Mouse (Mus musculus) thymus, postnatal 4 days (tissue): ENCODE measurements around the gene Rgr.
A peak's percentile ranks its signal among the peaks of the same experiment; 100 is the strongest.
"Not testable (repeated sequence)": the region's sequence is repeated elsewhere in the genome, so short reads cannot be mapped to it uniquely, and the experiment has no call there.

ENCODE experiments used
- DNase-seq: peaks from one replicate; pipeline ENCODE4 v3.0.0; 2021

Rgr gene

DNA sequence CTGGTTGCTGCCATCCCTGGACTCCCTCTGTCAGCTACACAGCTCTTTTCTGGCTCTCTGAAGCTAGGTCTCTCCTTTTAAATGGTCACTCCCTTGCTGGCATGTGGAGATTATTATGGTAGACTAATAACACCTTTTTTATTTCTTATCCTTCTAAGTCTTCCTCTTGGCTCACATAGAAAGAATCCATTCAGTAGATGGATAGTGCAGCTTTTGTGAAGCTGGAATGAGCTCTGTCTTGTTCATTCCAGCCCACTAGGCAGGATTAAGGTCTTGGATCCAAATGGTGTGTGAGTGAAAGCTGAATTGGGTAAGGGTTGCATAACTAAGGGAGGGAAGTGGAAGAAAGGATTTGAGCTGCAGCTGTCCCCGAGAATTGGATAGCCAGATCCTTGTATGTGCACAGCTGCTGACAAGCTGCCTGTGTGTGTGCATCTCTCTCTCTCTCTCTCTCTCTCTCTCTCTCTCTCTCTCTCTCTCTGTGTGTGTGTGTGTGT is at the start of gene Rgr:
Gene Rgr, minus strand, starts transcription at position 51 of the 497 bp plus-strand sequence.
- no peak for DNase-seq

GRCm38 (mm10) chr14:37097956-37098530 is 49.3 kb upstream of the Rgr start, which contains the start of gene Cdhr1:
Gene Cdhr1 (minus strand): TSS chr14:37098347.
- peak; percentile 8 for DNase-seq

- DNase-seq = no peak
These were observed 46.8 kb upstream of the Rgr start for GRCm38 (mm10) chr14:37095556-37095955.

- DNase-seq = no peak
These were observed 45.7 kb upstream of the Rgr start for GRCm38 (mm10) chr14:37094436-37094835.

DNA sequence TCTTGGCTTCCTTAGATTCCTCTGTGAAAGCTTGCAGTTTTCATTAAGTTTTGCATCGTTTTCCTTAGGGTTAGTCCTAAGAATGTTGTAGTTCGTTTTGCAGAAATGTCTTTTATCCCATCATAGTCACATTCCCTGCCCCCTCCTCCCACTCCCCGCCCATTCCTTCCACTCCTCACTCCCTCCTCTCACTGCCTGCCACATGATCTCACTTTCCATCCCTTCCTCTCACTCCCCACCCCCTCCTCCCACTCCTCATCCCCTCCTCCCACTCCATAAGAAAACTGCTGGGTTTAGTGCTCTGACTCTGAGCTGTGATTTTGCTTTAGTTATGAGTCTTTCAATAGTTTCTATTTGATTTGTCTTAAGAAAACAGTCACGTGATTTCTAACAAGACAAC is 35.0 kb upstream of the Rgr start:
- no peak for DNase-seq

GRCm38 (mm10) chr14:37080724-37081123 is 32.0 kb upstream of the Rgr start:
- no peak for DNase-seq

- DNase-seq = peak; percentile 68
These were observed 19.8 kb upstream of the Rgr start for GRCm38 (mm10) chr14:37068516-37068915.

- no peak for DNase-seq
These were observed 18.9 kb upstream of the Rgr start, which contains the start of gene Lrit2 for GRCm38 (mm10) chr14:37067629-37068028. Gene Lrit2 (plus strand): TSS chr14:37067929.

DNA sequence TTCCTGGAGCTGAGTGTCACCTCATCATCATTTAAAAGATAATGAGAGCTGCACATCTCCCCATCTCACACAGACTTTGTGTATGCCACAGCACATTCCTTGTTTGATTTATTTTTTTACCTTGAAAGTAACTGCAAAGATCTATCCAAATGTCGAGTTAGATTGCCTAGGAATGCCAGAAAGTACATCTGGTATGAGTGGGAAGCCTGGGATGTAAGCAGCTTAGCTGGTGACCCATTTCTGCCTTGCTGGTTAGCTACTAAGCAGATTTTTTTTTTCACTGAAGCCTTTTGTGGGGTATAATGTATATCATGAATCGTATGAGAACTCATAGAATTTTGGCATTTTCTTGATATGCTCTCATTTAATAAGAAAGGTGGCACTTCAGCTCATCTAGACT is 17.9 kb upstream of the Rgr start:
- DNase-seq = no peak

DNA sequence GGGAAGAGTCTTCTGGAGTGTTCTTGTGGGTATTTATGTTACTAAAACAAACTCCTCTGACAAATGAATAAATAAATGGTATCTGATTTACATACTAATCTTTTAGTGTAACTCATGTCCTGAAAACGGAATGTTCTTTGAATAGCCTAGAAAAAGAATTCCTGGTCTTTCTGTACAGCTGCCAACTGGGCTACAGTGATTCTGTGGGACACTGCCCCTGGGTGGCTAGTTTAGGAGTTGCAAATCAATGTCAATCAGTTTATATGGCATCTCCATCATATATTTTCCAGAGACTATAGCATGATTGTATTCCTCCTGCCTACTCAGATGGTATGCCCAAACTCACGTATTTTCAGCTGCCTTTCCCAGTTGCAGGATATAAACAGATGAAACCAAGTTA is 16.1 kb upstream of the Rgr start:
- DNase-seq = no peak

GRCm38 (mm10) chr14:37034432-37034831 is 14.3 kb downstream of the Rgr start:
- DNase-seq = no peak

DNA sequence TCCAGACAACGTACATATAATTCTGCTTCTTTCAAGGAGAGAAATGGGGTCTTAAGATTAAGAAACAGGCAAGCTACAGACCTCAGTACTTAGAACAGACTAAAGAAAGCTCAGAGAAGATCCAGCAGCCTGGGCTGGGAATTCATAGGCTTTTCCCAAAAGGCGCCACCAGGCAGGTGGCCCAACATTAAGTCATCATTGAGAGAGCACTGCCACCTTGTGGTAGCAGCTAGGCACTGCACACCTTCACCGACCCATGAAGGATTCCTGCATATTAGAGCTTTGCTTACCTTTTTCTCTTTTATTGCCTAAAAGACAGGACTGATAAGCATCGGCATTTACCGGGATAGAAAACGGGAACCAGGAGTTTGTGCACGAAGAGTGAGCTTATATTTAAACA is 15.5 kb downstream of the Rgr start:
- DNase-seq = peak; percentile 68

GRCm38 (mm10) chr14:37032481-37033104 is 16.2 kb downstream of the Rgr start:
- no peak for DNase-seq

DNA sequence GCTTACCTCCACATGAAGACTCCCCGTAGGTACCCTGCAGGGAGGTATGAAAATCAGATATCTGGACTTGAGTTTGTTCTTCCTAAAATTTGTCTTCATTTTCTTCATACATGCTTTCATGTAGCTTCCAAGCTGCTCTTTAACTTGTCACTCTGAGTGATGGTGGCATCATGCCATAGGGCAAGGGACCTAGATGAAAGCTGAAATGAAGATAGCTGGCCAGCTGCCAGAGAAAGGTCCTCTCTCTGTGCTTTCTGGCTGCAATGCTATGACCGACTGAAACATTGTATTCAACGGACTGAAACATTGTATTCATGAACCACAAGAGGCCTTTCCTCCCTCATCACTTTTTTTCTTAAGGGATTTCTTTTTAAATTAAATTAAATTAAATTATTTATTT is 20.2 kb downstream of the Rgr start:
- no peak for DNase-seq

- no peak for DNase-seq
These were observed 20.8 kb downstream of the Rgr start for GRCm38 (mm10) chr14:37027951-37028350.

DNA sequence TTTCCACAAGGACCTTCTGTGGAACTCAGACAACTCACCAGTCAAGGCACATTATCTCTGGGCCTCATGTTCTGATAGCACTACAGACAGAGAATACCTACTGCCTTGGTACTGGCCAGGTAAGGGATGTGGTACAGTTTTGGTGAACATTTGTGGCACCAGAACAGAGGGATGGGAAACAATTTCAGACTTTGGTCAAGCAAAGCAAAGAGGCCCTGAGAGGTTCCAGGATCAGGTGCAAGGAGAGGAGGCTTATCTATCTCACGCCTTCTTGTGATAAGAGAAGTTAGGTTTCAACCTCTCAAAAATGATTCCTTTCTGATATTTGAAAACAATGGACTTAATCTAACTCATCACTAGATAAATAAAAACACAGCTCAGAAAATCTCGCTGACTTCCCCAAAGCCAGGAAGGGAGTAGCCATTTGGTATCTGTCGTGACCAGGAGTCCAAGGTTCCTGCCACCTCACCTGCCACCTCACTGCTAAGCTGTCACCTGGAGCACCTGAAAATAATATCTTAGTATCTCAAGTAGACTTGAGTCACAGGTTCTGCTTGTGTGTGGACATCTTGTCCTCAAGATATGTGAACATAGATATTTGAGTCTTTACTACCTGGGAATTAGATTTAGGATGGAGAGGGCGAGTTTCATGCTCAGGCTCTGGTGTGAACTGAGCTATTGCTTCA is 21.4 kb downstream of the Rgr start:
- no peak for DNase-seq

GRCm38 (mm10) chr14:37015894-37016293 is 32.9 kb downstream of the Rgr start:
- peak; percentile 23 for DNase-seq

DNA sequence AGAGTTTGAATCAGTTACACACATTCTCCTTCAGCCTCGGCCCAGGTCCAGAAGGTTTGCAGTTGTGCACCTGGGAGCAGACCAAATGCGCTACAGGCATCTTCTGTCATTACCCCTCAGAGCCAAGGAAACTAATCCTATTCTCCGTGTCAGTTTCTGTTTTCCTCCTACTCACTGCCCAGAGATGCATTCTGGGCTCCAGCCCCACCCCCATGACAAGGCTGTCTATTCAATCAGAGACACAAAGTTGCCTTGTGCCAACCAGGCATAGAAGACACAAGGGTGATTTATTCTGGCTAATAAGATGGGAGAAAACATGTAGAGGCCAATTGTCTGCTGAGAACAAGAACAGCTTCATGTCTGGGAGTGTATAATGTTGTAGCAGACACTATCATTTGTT is 35.1 kb downstream of the Rgr start:
- DNase-seq = no peak

- DNase-seq = no peak
These were observed 39.1 kb downstream of the Rgr start for GRCm38 (mm10) chr14:37009686-37010085.

GRCm38 (mm10) chr14:37006489-37006888 is 42.3 kb downstream of the Rgr start:
- no peak for DNase-seq

DNA sequence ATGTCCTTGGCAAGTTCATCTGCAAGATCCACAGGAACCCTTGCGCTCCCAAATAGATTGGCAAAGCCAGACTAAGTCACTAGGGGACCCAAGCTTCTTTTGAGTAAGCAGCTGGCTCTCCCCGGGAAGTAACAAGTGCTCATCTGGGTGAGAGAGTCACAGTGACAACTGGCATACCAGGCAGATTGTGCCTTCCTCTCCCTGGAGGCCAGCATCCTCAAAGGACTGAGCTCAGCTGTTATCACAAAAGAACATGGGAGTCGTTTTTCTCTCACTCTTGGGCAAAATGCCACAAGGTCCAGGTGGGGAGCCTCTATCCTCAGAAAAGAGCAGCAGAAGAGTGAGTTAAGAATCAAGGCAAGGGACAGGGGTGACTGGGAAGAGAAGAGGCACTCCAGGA is 42.9 kb downstream of the Rgr start:
- DNase-seq = no peak

DNA sequence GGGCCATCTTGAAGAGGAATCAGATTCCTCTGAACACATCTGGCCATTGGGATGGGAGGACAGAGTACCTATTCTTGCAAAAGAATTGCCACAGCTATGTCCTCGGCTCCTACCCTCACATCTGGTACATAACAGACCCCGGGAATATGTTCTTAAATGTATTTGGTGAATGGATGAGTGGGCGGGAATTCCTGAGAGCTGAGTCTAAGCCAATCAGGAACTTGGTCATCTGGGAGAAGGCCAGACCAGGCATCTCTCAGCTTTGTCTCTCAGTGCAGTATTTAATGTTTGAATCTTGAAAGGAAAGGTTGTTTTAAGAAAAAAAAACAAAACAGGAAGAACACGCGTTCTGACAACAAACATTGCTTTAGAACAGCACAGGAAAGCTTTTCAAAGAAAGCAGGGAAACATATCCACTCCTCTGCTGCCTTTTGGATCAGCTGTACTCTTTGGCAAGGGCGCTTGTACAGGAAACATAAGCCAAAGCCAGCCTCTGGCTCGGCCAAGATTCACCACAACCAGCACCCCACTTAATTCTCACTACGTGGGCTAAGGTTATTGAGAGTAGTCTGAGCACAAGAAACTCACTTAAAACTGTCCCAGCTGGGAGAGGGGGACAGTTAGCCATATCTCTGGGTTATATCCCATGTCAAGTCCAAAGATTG is 45.2 kb downstream of the Rgr start:
- no peak for DNase-seq

GRCm38 (mm10) chr14:37002852-37003251 is 45.9 kb downstream of the Rgr start:
- no peak for DNase-seq

DNA sequence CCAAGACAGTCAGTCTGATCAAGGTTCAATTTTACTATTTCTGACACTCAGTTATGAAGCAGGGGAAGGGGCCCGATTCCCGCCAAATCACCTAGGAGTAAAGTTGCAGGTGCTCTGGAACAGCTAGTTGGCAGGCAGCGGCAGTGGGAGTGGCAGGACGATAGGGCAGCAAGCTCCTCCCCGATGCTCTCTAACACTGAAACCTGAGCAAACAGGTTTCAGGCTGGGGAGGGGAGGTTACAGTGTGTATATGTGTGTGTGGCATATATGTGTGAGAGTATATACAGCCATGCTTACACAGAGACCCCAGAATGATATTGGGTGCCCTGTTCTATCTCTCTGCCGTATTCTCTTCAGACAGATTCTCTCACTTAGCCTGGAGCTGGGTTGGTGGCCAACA is 48.0 kb downstream of the Rgr start:
- DNase-seq = not testable (repeated sequence)
